Mouse (Mus musculus) testis, adult 2 months (tissue): Measurements from ENCODE around the gene Adnp.

Experiments
- CTCF ChIP-seq: fragments of 200-500 bp; IDR thresholded peaks from 2 replicates; pipeline ENCODE4 v1.5.1; 2012; ENCODE audit warnings: low read depth, mild to moderate bottlenecking, inconsistent platforms, low read length, moderate library complexity; ENCODE audit not compliant: control insufficient read depth, insufficient read depth, insufficient replicate concordance
- POLR2A ChIP-seq: fragments of 200-500 bp; IDR thresholded peaks from 2 replicates; pipeline ENCODE4 v1.6.1; 2012; ENCODE audit warnings: low read depth, mild to moderate bottlenecking, inconsistent platforms, low read length, moderate library complexity; ENCODE audit not compliant: control insufficient read depth

DNA sequence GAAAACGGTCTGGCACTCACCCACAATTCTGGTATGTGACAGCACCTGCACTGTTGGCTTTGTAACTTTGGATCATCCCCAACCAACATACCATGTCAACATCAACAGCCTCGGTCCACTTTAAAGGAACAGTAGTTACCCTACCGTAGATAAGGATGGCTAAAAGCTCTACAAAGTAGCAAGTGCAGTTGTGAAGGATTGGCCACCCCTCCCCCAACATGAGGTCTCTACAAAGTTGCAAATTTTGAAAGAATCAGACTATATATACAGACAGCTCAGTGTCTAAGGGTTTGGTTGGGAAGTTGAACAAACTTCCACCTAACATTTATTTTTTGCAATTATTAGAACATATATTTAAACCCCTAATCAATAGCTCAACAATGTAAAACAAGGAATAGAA lies 971 bp upstream of the Adnp start:
- TF ChIP-seq CTCF (no peak), POLR2A (no peak)
